Mouse (Mus musculus): ENCODE data around the gene Sbf2.
"Not testable (repeated sequence)": the region's sequence is repeated elsewhere in the genome, so short reads cannot be mapped to it uniquely, and the experiment has no call there.

Sbf2 gene

DNA sequence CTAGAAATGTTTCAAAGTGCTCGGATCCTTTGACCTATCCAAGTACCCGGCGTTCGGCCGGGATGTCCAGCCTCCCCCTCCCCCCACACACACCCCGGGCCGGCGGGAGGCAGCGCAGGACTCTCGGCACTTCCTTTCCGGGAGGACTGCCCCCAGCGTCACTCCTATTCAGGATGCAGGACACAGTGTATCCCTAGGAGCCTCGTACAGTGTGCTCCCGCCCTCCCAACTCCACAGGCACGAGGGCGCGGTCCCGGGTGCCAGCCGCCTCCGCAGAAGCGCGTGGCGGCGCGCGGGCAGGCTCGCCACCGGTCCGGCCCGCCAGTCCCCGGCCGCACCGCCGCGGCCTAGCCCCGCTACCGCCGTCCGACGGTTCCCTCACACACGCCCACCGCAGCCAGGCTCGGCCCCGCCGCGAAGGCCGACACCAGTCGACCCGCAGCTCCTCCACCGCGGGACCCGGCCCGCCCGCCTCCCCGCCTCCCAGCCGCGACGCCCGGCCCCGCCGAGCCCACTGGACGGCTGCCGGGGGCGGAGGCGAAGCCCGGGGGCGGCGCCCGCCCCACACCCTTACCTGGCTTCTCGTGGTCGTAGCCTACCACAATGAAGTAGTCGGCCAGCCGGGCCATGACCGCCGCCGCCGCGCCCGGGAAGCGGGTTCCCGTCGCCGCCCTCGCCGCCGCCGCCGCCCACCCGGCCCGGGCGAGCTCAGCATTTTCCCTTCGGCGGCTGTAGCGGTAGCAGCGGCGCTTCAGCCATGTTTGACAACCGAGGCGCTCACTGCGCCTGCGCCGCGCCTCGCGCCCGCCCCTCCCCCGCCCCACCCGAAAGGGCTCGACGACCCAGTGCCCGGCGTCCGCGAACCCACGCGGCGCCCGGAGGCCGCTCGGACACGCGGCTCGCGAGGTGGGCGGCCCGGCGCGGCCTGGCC is at the start of gene Sbf2:
Gene Sbf2, minus strand, starts transcription at position 790 of the 931 bp plus-strand sequence.
- peak; percentile 92 for DNase-seq

DNA sequence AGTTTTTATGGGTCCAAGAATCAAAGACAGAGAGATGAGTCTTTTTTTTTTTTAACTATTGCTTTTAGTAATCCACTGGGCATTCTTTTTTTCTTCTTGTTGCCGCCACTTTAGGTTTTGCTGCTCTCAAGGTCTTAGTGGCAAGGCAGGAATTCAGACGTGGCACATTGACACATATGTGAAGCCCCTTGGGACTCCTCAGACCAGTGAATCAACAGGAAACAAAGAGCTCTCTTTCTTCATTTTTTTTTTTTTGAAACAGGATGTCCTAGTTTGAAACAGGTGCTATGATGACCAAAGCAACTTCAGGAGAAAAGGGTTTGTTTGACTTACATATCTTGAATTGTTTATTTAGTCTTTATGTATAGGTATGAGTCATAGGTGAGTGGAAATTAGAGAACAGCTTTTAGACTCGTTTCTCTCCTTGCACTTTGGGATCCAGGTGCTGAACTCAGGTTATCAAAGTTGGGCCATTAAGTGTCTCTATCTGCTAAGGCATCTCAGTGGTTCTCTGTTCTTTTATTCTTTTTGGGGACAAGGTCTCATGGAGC is 43.7 kb upstream of the Sbf2 start:
- DNase-seq: no peak

DNA sequence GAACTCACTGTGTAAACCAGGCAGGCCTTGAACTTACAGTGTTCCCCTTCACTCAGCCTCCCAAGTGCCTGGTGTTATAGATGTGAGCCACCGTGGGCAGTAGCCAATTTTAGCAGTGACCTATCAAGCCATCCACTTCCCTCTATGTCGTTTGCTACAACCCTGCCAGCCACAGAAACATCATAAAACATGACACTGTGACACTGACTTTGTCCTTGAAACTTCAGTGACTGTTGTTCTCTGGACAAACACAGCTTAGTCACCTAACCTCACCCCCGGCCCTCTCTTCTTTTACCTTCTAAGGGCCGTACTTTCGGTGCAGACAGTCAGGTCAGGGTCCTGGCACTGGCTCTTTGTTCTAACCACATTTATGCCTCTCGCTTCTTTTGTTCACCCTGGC is 41.2 kb upstream of the Sbf2 start:
- no peak for DNase-seq

DNA sequence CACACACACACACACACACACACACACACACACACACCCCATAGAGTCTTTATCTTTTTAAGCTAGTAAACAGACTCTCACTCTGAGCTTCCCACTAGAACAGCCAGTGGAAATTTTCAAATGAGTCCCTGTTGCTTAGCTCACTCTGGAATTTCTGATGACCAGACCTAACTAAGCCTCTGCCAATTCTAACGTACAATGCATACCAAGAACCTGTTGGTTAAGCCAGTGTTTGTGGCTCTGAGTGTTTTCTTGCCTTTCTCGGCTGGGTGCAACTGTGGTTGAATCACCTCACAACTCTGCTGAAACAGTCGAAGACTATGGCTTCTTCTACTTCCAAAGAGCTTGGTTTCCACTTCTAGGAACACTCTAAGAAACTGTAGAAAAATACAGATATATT is 40.5 kb upstream of the Sbf2 start:
- DNase-seq: no peak

DNA sequence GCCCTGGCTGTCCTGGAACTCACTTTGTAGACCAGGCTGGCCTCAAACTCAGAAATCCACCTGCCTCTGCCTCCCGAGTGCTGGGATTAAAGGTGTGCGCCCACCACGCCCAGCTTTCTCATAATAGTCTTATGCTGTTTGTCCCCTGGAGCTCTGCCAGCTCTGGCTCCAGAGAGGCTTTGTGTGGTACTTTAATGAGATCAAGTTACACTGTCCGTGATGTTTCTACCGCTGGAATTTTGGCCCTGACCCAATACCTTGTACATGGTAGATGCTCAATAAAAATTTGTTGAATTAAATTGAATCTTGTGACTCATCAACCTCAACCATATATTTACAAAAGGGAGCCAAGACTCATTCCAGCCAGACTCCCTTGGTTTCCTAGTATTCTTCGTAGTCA is 36.4 kb upstream of the Sbf2 start:
- DNase-seq: peak; percentile 62

DNA sequence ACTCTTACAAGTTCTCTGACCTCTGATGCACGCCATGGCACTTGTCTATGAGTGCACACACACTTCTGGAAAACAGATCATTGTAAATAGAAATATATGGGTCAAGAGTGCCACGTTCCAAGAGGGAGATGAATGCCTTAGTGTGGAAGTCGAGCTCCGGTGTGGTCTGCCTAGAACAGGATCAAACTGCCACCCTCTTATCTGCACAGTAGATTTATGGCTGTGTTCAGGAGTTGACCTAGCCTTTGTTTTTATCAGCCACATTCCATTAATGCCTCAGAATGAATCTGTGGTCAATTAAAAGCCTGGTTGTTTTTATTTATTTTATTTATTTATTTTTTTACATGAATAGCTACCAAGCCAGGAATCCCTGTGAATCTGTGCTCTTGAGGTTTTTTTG is 35.8 kb upstream of the Sbf2 start:
- peak; percentile 49 for DNase-seq

DNA sequence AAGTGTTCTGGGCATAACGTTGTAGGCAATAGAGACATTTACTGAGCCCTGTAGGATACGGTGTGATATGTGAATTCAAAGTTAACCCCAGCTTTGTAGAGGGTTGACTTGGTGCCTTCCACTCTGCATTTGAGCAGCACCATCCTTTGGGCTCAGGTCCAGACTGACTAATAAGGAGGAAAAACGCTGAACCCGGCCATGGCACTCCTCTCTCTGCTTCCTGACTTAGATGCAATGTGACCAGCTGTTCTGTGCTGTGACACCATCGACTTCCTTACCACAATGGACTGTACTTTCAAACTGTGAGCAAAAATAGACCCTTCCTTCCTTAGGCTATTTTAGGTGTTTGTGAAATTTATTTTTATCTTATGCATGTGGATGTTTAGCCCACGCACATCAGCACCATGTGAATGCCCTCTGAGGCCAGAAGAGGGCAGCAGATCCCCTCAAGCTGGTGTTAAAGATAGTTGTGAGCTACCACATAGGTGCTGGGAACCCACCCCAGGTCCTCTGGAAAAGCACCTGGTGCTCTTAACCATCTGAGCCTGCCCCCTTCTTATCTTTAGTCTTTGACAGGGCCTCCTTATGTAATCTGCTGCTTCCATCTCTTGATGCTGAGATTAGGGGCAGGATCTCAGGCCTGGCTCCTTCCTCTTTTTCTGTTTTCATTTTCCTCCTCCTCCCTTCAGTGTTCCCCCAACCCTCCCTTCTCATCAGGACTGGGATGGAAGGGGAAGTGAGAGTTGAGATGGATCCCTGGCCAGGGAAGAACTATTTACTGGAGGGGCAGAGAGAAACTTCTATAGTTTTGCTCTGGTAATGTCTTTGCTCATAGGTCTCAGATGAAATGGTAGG is 34.6 kb upstream of the Sbf2 start:
- DNase-seq: peak; percentile 29

DNA sequence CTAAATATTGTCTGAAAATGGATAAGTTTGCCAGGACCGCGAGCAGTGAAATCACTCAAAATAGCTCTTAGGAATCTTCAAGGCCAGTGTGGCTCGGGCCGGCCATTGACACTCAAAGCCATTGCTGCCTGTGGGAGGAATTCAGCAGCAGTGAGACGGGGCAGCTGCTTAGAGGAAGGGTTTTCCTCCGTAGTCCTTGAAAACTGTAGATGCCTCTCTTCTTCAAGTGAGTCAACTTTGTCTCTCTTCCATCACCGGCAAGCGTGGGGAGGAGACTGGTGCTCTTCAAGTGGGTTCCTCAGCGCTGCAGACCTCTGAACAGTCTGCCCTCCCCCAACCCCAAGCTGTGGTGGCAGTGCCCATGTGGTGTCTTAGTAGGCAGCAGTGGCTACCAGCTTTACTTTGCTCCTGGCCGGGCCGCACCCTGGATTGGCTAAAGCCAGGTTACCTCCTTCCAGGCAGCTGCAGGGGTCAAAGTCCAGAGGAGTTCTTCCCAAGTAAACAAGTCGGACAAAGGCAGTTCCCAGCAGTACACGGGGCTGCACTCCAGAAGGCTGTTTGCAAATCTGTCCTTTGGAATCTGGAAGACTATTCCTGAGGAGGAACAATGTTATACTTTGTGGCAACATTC is 33.8 kb upstream of the Sbf2 start:
- peak; percentile 89 for DNase-seq

DNA sequence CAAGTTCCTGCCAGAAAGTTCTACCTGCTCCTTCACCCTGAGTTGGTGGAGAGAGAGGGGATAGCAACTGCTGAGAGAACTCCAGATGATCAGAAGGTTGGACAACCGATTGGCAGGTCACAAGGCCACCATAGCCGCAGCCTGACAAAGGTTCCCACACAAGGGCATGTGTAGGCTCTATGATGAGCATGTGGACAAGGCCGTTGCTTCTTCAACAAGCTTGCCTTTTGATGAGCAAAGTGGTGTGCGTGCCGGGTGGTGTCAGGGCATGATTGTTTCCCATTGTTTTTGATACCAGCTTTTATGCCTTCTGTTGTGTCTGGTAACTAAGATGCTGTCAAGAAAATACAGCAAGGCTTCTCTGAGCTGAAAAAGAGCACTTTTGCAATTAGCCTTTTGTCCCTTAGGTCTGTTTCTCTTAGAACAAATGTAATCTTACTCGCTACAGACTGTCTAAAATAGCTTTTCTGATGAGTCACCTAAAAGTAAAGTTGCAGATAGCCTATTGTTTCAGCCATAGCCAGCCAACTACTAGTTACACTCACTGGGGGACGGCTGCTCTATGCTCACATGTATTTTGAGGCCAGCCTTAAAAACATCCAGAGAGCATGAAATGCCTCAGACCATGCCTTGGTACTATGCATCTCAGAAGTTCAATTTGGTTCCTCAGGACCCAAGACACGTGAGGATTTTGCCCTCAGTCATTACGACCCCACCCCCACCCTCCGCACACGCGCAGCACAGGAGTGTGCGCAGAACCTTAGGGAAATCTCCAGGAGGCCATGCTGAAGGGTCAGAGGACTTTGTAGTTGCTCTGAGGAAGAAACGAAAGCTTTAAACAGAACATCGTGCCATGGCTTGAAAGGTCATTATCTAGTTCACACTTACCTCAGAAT is 33.1 kb upstream of the Sbf2 start:
- DNase-seq: peak; percentile 27

DNA sequence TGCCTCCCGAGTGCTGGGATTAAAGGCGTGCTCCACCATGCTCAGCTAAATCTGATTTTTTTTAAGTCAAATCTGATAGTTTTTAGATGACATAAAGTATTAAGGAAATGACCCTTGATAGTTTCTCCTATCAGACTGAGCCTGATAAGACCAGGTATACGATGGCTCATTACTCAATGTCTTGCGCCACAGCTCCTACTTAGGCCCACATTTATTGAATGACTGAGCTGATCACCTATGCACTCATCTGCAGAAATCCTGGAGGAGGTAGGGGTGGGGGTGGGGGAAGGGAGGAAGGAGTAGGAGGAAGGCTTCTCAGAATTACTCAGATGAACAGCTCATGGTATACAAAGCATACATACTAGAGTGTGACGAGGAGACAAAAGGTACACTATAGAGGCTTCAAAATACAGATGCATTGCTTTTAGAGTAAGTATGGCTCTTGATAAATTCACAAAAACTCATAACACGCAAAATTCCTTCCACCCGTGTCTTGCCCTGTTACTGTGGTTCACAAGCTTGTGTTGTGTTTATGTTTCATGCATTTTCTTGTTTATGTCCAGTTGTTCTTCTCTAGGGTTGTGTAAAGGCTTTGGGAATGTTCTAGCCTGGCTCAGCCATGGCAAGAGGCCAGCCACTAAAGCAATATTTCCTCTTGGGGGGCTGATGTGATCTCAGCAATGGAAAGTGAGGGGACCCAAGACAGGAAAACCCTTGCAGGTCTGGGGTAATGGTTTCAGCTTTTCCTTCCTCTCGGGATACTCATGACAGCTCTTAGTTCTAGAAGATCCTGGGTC is 32.1 kb upstream of the Sbf2 start:
- DNase-seq: no peak

DNA sequence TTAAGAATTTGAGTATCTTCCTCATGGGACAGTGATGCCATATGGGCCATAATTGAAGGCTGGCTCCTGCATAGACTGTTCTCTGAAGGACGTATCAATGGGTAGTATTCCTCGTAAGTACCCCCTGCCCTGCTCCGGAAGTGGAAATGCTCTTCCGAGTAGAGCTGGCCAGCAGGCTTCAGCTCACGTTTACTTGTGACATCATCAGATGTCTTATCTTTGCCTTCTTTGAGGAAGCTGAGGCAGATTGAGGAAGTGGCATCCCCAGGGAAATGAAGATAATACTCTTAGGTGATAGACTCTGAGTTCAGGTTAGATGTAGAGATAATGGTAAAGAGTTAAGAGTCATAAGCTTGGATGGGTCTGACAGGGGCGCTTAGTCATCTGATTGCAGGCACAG is 31.1 kb upstream of the Sbf2 start:
- no peak for DNase-seq

DNA sequence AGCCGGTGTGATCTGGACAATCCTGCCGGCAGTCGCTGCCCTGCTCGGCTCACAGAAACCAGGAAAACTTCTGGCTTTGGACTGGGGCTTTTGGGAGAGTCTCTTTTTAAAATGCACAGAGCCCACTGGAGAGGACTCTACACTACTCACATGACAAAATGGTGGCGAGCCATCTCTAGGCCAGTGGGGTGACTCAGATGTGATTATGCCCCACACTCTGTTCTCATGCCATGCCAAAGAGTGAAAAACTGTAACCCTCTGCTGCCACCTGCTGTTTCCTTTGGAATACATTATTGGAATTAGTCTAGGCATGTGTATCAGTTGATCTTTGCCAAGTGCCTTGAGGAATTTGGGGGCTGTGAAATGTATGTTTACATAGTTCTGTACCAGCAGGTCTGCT is 30.6 kb upstream of the Sbf2 start:
- DNase-seq: peak; percentile 81

DNA sequence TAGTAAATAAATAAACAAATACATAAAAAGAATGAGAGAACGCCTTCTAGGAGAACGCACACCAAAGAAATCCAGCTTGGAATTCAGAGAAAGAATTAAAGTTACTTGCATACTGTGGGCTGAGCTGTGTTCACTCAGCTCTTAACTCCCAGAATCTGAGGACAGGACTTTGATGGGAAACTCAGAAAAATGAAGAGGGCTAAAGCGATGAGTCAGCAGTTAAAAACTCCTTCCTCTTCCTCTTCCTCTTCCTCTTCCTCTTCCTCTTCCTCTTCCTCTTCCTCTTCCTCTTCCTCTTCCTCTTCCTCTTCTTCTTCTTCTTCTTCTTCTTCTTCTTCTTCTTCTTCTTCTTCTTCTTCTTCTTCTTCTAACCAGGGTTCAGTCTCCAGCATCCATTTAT is 25.2 kb upstream of the Sbf2 start:
- DNase-seq: not testable (repeated sequence)

DNA sequence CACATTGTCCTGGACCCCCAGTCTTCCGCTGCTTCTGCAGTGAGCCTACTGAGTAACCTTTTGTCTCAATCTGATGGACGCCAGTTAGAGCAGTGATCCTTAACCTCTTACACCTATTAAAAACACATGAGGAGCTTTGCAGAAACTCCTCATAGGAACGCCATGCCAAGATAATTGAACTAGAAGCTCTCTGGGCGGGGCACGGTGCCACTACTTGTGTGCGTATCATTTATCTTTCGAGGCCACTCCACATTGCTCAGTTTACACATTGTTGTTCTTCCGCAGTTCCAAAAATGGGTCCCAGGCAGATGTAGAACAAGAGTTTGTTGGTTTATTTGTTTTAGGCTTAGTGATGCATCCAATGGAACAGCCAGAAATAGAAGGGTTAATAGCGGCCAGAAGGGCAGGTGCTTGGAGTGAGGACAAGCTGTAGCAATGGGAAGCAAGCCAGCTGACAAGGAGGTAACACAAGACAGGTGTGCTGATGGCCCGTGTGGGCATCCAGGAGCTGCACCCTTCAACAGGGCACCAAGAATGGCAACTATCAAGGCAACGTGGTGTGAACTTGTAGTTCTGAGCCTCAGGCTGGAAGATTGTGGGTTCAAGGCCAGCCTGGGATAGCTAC is 24.7 kb upstream of the Sbf2 start:
- peak; percentile 31 for DNase-seq

DNA sequence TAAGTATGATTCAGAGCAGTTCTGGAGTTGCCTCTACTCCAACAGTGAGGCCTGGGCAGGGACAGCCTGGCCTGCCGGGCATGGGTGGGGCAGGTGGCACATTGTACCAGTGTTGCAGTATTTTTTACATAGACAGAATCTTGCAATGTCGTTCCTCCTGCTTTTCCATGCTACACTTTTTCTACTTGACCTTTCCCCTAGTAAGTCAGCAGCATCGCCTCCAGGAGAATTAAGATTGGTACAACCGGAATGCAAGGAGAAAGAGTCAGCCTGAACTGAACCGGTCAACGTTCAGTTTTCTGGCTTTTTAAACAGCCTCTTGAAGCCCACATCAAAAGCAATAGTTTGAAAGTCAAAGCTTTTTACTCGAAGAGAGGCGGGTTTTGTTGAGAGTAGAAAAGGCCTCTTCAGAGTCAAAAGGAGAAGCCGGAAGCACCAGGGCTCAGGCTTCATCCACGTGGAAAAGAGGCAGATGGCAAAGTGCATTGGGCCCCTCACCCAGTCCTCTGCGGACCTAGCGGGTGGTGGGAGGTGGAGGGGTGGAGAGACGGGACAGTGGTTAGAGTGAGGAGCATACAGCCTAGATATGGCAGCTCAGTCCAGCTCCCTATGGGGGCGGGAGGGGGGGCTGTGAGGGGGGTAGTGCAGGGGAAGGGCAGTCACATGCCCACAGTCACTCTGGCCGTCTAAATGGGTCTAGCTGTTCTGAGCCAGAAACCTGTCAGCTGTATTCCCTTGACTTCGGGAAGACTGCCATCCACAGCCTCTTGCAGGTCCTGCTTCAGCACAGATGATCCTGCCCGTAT is 23.8 kb upstream of the Sbf2 start:
- peak; percentile 58 for DNase-seq

DNA sequence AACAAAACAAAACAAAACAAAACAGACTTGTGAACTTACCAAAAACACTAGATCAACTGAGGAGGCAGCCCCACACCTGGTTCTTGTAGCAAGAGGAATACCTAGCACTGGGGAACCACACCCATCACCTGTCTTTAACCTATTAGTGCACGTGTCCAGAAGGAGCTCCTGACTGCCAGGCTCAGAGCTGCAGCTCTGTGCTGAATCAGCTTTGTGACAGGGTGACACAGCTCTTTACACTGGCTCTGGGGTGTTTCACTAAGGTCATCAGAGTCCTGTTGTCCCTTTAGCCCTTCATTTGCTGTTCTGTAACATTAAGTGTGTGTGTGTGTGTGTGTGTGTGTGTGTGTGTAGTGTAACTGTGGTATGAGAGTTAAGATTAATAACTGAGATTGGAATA is 21.8 kb upstream of the Sbf2 start:
- peak; percentile 17 for DNase-seq

DNA sequence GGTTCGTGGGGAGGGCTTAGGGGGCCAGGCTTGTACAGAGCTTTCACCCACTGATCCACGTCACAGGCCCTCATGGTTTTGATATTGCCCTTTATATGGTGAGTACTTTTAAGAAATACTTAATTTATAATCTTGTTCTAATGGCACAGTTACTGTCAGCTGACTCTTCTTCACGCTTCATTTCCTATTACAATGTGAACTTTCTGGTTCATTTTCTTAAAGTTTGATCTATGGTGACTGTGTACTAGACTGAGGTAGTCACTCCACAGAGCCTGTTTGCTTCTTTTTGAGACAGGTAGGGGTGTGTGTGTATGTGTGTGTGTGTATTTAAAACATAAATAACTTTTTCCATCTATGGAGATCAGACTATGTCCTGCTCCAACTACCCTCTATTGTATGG is 21.2 kb upstream of the Sbf2 start:
- peak; percentile 35 for DNase-seq

DNA sequence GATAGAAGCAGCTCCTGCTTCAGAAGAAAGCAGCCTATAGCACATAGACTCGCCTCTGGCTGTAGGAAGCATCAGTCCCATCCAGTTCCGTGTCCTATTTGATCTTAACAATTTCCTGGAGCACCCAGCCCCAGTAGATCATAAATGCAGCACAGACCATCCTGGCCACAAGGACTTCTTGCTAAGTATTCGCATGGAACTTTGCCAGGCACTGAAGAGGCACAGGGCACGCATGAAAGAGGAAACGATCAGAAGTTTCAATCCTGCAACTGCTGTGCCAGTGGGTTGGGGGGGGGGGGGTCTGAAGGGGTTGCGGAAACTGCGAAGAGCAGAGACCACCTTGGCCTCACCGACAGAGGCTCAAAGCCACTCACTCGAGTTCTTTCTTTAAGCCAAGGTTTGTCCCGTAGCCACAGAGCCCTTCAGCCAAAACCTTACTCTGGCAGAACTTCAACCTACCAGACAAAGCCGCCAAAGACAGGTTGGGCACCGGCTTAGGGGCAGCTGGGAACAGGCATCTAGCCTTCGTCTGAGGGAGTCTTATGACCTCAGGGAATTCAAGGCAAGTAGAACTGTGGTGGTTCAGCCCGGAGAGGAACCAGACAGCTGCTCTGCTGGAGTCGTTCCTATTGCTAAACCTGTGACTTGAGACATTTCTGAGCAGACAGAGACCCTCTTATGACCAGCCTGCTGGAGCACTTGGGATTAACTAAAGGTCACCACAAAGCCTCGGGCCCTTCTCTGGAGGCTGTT is 16.6 kb upstream of the Sbf2 start:
- DNase-seq: peak; percentile 44

Data from kidney, postnatal 14 days (tissue).